Mouse (Mus musculus) liver, adult 2 months (tissue): ENCODE measurements around the gene Runx2. TPM values are rescaled to one million over a fixed set of nuclear protein-coding genes. Genes with fewer than 3 reads are reported as not detected.

Experiments
- DNase-seq: peaks from one replicate; pipeline ENCODE4 v3.0.0-alpha.2; 2011; ENCODE audit warnings: low read depth, low spot score; ENCODE audit errors: extremely low read depth
- H3K27ac ChIP-seq: fragments of 200-500 bp; replicated peaks from 2 replicates; pipeline ENCODE4 v1.5.1; 2012; ENCODE audit warnings: low read depth, mild to moderate bottlenecking, control low read depth, inconsistent platforms, low read length; ENCODE audit not compliant: insufficient read depth
- H3K27me3 ChIP-seq: fragments of 200-500 bp; 2 replicates; pipeline ENCODE4 v1.6.1; 2012; ENCODE audit warnings: mild to moderate bottlenecking, moderate library complexity, low read length, inconsistent platforms; ENCODE audit not compliant: control insufficient read depth, insufficient read depth
- H3K36me3 ChIP-seq: fragments of 200-500 bp; 2 replicates; pipeline ENCODE4 v1.6.1; 2012; ENCODE audit warnings: low read length, inconsistent platforms; ENCODE audit not compliant: control insufficient read depth, insufficient read depth
- H3K4me1 ChIP-seq: fragments of 200-500 bp; 2 replicates; pipeline ENCODE4 v1.6.1; 2011; ENCODE audit warnings: low read length; ENCODE audit not compliant: control insufficient read depth, insufficient read depth
- H3K4me3 ChIP-seq: fragments of 200-500 bp; 2 replicates; pipeline ENCODE4 v1.5.1; 2011; ENCODE audit warnings: low read depth, mild to moderate bottlenecking, control low read depth, low read length, moderate library complexity; ENCODE audit not compliant: insufficient read depth
- H3K79me2 ChIP-seq: fragments of 200-500 bp; 2 replicates; pipeline ENCODE4 v1.6.1; 2012; ENCODE audit warnings: inconsistent platforms, mild to moderate bottlenecking, low read length, moderate library complexity; ENCODE audit not compliant: control insufficient read depth, insufficient read depth
- H3K9ac ChIP-seq: fragments of 200-500 bp; 2 replicates; pipeline ENCODE4 v1.6.1; 2012; ENCODE audit warnings: low read depth, mild to moderate bottlenecking, control low read depth, inconsistent platforms, low read length
- CTCF ChIP-seq: fragments of 200-500 bp; IDR thresholded peaks from 2 replicates; pipeline ENCODE4 v1.5.1; 2011; ENCODE audit warnings: low read depth, low read length, control low read depth
- POLR2A ChIP-seq: fragments of 200-500 bp; IDR thresholded peaks from 2 replicates; pipeline ENCODE4 v1.6.1; 2011; ENCODE audit warnings: low read length, control low read depth; ENCODE audit not compliant: insufficient read depth; ENCODE audit errors: extremely low read depth
- WGBS: fragments of 180-500 bp; shearing (Covaris S2); methylation state at CpG from one replicate; pipeline ENCODE4 v1.1.7; 2018; 5-methylcytosine and 5-hydroxymethylcytosine counted together
- polyA plus RNA-seq: library from polyadenylated mRNA; depleted of rRNA; stranded (reverse); fragments of >200 nt; gene quantifications from 2 replicates; pipeline ENCODE4 v1.2.3, GENCODE M21; 2012
- total RNA-seq: library from RNA; depleted of rRNA; stranded (reverse); fragments of >200 nt; gene quantifications from 2 replicates; pipeline ENCODE4 v1.2.3, GENCODE M21; 2014

Runx2 gene
- total and polyA plus RNA-seq, 2 experiments = 0.09 to 0.21 TPM

DNA sequence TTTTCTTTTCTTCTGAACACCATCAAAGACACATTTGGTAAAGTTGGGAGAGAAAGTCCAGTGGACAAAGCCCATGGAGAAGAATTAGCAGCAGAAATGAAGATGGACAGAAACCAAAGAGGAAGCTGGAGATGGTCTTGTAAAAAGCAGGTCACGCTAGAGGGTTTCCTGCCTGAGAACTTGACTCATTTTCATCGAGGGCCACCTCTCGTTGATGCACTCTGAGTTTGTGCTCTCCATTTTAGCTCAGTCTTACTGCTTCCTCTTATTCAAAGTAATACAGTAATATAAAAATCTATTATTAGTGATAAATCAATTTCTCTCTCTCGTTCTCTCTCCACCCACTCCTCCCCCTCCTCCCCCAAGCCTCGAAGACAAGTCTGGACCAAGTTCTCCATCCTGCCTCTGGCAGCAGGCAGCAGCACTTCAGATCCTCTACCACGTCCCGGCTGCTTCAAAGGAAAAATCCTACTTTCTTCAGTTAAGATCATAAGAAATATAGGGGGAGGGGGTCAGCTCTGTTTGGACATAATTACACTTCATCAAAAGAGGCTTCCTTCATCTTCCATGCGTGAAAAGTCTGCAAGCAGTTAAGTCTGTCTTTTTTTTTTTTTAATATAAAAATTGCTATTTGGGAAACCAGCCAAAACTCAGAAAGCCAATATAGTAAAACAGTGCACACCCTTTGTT, 92.3 kb downstream of the Runx2 start:
- DNase-seq = no peak
- Histone ChIP-seq H3K27me3 (no peaks in the 10 kb centered on the region), H3K4me1 (no peaks in the 10 kb centered on the region), H3K9ac (no peak overlapping the region), H3K27ac (no peak overlapping the region), H3K79me2 (no peaks in the 10 kb centered on the region), H3K4me3 (no peak overlapping the region), H3K36me3 (no peaks in the 10 kb centered on the region)
- 59% methylated on average over 8 of the region's 8 CpGs for WGBS
- no peak for TF ChIP-seq CTCF
- TF ChIP-seq POLR2A = no peak

- Histone ChIP-seq H3K4me1 (no peaks in the 10 kb centered on the region), H3K27ac (no peak overlapping the region), H3K79me2 (no peaks in the 10 kb centered on the region), H3K4me3 (no peak overlapping the region), H3K36me3 (no peaks in the 10 kb centered on the region), H3K9ac (no peak overlapping the region), H3K27me3 (no peaks in the 10 kb centered on the region)
- DNase-seq = no peak
- WGBS = 67% methylated on average over 6 of the region's 6 CpGs
- TF ChIP-seq POLR2A (no peak), CTCF (no peak)
These were observed 96.0 kb downstream of the Runx2 start for GRCm38 (mm10) chr17:44718591-44718990.

- Histone ChIP-seq H3K9ac (no peak overlapping the region), H3K27me3 (no peaks in the 10 kb centered on the region), H3K27ac (no peak overlapping the region), H3K36me3 (no peaks in the 10 kb centered on the region), H3K4me3 (no peak overlapping the region), H3K4me1 (no peaks in the 10 kb centered on the region), H3K79me2 (no peaks in the 10 kb centered on the region)
- no peak for DNase-seq
- TF ChIP-seq CTCF (no peak), POLR2A (no peak)
- 70% methylated on average over 6 of the region's 6 CpGs for WGBS
These were observed 96.6 kb downstream of the Runx2 start for GRCm38 (mm10) chr17:44718036-44718435.

DNA sequence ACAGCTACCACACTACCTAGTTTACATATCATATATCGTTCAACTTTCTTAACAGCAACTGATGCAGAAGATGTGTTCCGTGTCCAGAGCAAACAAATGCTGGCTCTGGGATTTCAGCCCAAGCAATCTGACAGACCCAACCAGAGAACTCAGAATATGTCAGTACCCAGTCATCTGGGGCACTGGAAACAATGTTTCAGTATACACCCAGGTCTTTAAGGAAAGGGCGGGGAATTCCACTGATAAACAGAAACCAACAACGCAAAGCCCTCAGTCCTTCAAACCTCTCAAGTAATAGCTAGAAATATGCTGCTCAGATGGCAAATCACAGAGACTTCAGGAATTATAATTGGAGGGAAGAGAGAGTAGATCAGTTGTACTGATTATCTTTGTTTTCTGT, 100.5 kb downstream of the Runx2 start:
- no peaks in the 10 kb centered on the region for H3K36me3 ChIP-seq
- no peak overlapping the region for H3K9ac ChIP-seq
- TF ChIP-seq POLR2A (no peak), CTCF (no peak)
- peaks cover 3% of the 10 kb centered on the region; the same call in 1 of the 2 replicates for H3K4me1 ChIP-seq
- no peaks in the 10 kb centered on the region for H3K27me3 ChIP-seq
- H3K4me3 ChIP-seq = no peak overlapping the region
- no peak overlapping the region for H3K27ac ChIP-seq
- DNase-seq = no peak
- WGBS = 94% methylated on average over 4 of the region's 4 CpGs
- H3K79me2 ChIP-seq = 0 out of 2 replicates have a peak, but pooled peaks cover 2% of the 10 kb centered on the region

DNA sequence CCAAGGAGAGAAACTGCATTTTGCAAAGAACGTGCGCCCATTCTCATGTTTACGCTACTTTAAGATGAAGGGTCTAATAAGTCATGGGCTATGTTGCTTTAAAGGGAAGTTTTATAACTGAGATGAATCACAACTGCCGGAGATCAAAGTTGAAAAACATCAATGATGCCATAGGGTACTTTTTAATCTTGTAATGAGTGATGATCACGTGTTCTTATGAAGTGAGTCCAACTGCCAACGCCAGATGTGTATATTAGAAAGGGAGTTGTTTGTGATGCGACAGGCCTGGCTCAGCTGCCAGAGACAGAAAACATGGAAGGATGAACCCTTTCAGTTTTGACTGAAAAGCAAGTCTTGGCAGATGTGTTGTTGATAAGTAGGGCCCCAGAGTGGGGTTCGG, 101.2 kb downstream of the Runx2 start:
- no peak for DNase-seq
- Histone ChIP-seq H3K4me3 (no peak overlapping the region), H3K79me2 (0 out of 2 replicates have a peak, but pooled peaks cover 2% of the 10 kb centered on the region), H3K27ac (no peak overlapping the region), H3K36me3 (no peaks in the 10 kb centered on the region), H3K4me1 (peaks cover 3% of the 10 kb centered on the region; the same call in 1 of the 2 replicates), H3K9ac (no peak overlapping the region), H3K27me3 (no peaks in the 10 kb centered on the region)
- TF ChIP-seq POLR2A (no peak), CTCF (no peak)
- WGBS = 95% methylated on average over 8 of the region's 8 CpGs

DNA sequence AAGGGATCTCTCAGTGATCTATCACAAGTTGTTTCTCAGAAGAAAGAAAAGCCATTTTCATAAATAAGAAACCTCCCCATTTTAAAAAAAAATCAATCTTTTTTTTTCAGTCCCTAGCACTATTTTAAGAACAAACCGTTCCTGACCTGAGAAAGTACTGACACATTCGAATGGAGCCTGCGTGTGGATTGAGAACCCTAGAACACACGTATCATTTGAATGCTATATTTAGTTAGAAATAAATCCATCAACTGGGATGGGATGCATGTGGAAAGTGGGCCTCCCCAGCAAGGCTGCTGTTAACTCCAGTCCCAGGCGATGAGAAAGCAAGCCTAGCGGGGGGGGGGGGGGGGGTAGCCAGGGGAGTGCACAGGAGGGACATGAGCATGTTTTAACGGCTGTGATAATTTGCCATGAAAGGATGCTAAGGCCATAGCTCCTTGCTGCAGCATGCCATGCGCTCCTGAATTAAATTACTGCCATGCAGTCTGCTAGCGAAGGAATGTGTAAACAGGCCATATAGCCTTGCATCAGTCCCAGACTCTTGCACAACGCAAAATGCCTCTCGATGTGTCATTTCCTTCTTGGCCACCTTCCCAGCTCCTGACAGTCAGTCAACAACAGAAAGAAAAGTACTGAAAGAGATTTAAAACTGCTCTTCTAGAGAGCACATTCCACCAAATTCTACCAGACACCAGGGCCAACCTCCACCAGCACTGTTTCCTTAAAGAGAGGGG, 104.9 kb downstream of the Runx2 start:
- Histone ChIP-seq H3K36me3 (no peaks in the 10 kb centered on the region), H3K4me1 (peaks cover 3% of the 10 kb centered on the region; the same call in 1 of the 2 replicates), H3K27ac (no peak overlapping the region), H3K9ac (no peak overlapping the region), H3K4me3 (no peak overlapping the region), H3K27me3 (no peaks in the 10 kb centered on the region), H3K79me2 (0 out of 2 replicates have a peak, but pooled peaks cover 2% of the 10 kb centered on the region)
- WGBS = 38% methylated on average over 11 of the region's 11 CpGs
- peak; percentile 56 for DNase-seq
- TF ChIP-seq POLR2A (no peak), CTCF (no peak)
